Mouse (Mus musculus) embryonic fibroblast, embryonic 13.5 days (primary cell): ENCODE results near the gene Castor2.

Experiments
- CTCF ChIP-seq: IDR thresholded peaks from 2 replicates; pipeline ENCODE4 v1.5.1; 2011; ENCODE audit warnings: mild to moderate bottlenecking, control low read depth, low read length, moderate library complexity, borderline replicate concordance; ENCODE audit not compliant: insufficient read depth
- POLR2A ChIP-seq: IDR thresholded peaks from 2 replicates; pipeline ENCODE4 v1.6.1; 2011; ENCODE audit warnings: low read depth, mild to moderate bottlenecking, control low read depth, low read length, moderate library complexity

- no peak for TF ChIP-seq CTCF
- no peak for TF ChIP-seq POLR2A
These were observed 14.3 kb upstream of the Castor2 start for GRCm38 (mm10) chr5:134085227-134085626.
